Mouse (Mus musculus): ENCODE measurements around the gene Galr3. TPM values are rescaled to one million over a fixed set of nuclear protein-coding genes. Genes with fewer than 3 reads are reported as not detected.

Galr3 gene
- polyA plus RNA-seq, 1 experiment from 2014 or later: 0.14 TPM

- no peak overlapping the region for H3K9ac ChIP-seq (ENCODE audit: low read depth, low read length)
These were observed 18.9 kb upstream of the Galr3 start for GRCm38 (mm10) chr15:79022671-79023230.

GRCm38 (mm10) chr15:79023366-79023765, 18.3 kb upstream of the Galr3 start:
- Histone ChIP-seq H3K9ac (ENCODE audit: low read depth, low read length) (no peak overlapping the region), H3K4me1 (ENCODE audit: control insufficient read depth, insufficient read depth, low read depth, low read length) (peaks cover 18% of the 10 kb centered on the region), H3K27ac (ENCODE audit: low read depth, low read length) (no peak overlapping the region), H3K27me3 (replicated peaks; ENCODE audit: control insufficient read depth, insufficient read depth, low read length) (no peaks in the 10 kb centered on the region; the same call in 1 of the 2 replicates), H3K4me3 (ENCODE audit: low read length) (no peak overlapping the region), H3K36me3 (ENCODE audit: control insufficient read depth, insufficient read depth, low read length) (no peaks in the 10 kb centered on the region), H3K4me2 (ENCODE audit: low read length) (no peak overlapping the region), H3K9me3 (ENCODE audit: control insufficient read depth, low read length) (no peaks in the 10 kb centered on the region)
- ATAC-seq: no peak
- WGBS: 100% methylated on average over 1 of the region's 1 CpGs

More at GRCm38 (mm10) chr15:79022671-79023230, 18.9 kb upstream of the Galr3 start:
- Histone ChIP-seq H3K4me1 (ENCODE audit: control insufficient read depth, insufficient read depth, low read depth, low read length) (peaks cover 16% of the 10 kb centered on the region), H3K27ac (ENCODE audit: low read depth, low read length) (no peak overlapping the region), H3K4me2 (ENCODE audit: low read length) (no peak overlapping the region), H3K27me3 (replicated peaks; ENCODE audit: control insufficient read depth, insufficient read depth, low read length) (no peaks in the 10 kb centered on the region; the same call in 1 of the 2 replicates), H3K9me3 (ENCODE audit: control insufficient read depth, low read length) (no peaks in the 10 kb centered on the region), H3K36me3 (ENCODE audit: control insufficient read depth, insufficient read depth, low read length) (no peaks in the 10 kb centered on the region), H3K4me3 (ENCODE audit: low read length) (no peak overlapping the region)
- no peak for ATAC-seq
- WGBS: 56% methylated on average over 10 of the region's 10 CpGs

GRCm38 (mm10) chr15:79025687-79026308, 15.9 kb upstream of the Galr3 start:
- WGBS: 15% methylated on average over 15 of the region's 18 CpGs
- H3K27ac ChIP-seq (ENCODE audit: low read depth, low read length): no peak overlapping the region
- no peaks in the 10 kb centered on the region for H3K9me3 ChIP-seq (ENCODE audit: control insufficient read depth, low read length)
- no peaks in the 10 kb centered on the region; the same call in 1 of the 2 replicates for H3K27me3 ChIP-seq (replicated peaks; ENCODE audit: control insufficient read depth, insufficient read depth, low read length)
- H3K36me3 ChIP-seq (ENCODE audit: control insufficient read depth, insufficient read depth, low read length): no peaks in the 10 kb centered on the region
- H3K4me1 ChIP-seq (ENCODE audit: control insufficient read depth, insufficient read depth, low read depth, low read length): peaks cover 32% of the 10 kb centered on the region
- peak overlapping the region; percentile 29; the same call in 1 of the 2 replicates for H3K9ac ChIP-seq (ENCODE audit: low read depth, low read length)
- no peak for ATAC-seq
- H3K4me3 ChIP-seq (ENCODE audit: low read length): peak overlapping the region; percentile 20; the same call in 1 of the 2 replicates
- peak overlapping the region; percentile 46 for H3K4me2 ChIP-seq (ENCODE audit: low read length)

- ATAC-seq: no peak
- Histone ChIP-seq H3K4me3 (ENCODE audit: low read length) (no peak overlapping the region), H3K4me2 (ENCODE audit: low read length) (peak overlapping the region; percentile 100), H3K36me3 (ENCODE audit: control insufficient read depth, insufficient read depth, low read length) (no peaks in the 10 kb centered on the region), H3K27ac (ENCODE audit: low read depth, low read length) (no peak overlapping the region), H3K9me3 (ENCODE audit: control insufficient read depth, low read length) (no peaks in the 10 kb centered on the region), H3K27me3 (replicated peaks; ENCODE audit: control insufficient read depth, insufficient read depth, low read length) (no peaks in the 10 kb centered on the region; the same call in 1 of the 2 replicates), H3K9ac (ENCODE audit: low read depth, low read length) (0 out of 2 replicates have a peak overlapping the region, but pooled peaks have one; percentile 3), H3K4me1 (ENCODE audit: control insufficient read depth, insufficient read depth, low read depth, low read length) (peaks cover 38% of the 10 kb centered on the region)
- WGBS: 34% methylated on average over 14 of the region's 14 CpGs
These were observed 15.0 kb upstream of the Galr3 start for GRCm38 (mm10) chr15:79026511-79027290.

DNA sequence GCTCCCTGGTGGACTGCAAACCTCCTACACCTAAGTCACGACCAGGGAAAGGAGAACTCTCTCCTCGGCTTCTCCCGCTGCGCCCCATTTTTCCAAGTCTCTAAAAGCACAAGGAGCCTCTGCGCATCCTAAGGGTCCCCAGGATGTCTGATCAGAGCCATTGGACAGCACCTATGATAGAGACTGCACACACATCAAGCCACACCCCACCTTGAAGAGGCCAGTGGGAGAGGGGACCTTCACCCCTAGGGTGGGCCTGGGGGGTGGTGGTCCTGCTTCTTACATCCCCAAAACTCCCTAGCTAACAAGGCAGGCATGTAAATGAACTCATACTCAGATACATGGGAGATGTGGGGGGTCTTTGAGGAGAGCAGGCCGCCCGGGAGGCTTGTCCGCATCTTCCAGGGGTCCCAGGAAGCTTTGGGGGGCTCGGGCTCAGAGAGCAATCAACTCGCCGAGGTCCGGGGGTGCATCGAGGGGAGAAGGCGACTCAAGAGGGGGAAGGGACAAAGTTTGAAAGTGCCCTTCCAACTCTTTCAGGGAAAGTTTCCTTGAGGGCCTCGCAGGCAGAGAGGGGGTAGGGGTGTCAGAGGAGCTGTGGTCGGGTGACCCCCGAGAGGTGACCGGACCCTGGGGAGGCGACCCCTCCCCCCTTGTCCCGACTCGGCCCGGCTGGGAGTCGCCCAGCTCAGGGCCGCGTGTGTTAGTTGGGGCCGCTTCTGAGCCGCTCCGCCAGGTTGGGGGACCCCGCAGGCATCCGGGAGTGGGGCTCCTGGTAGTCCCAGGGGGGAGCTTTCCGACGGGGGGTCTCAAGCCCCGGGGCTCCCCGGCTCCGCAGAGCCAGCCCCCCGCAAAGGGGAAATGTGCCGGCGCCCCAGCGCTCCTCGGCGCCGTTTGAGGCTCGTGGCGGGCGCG, 14.1 kb upstream of the Galr3 start:
- Histone ChIP-seq H3K9ac (ENCODE audit: low read depth, low read length) (peak overlapping the region; percentile 97), H3K36me3 (ENCODE audit: control insufficient read depth, insufficient read depth, low read length) (no peaks in the 10 kb centered on the region), H3K4me1 (ENCODE audit: control insufficient read depth, insufficient read depth, low read depth, low read length) (peaks cover 38% of the 10 kb centered on the region), H3K9me3 (ENCODE audit: control insufficient read depth, low read length) (no peaks in the 10 kb centered on the region), H3K27me3 (replicated peaks; ENCODE audit: control insufficient read depth, insufficient read depth, low read length) (no peaks in the 10 kb centered on the region; the same call in 1 of the 2 replicates), H3K4me3 (ENCODE audit: low read length) (peak overlapping the region; percentile 75), H3K27ac (ENCODE audit: low read depth, low read length) (peak overlapping the region; percentile 95), H3K4me2 (ENCODE audit: low read length) (peak overlapping the region; percentile 100)
- WGBS: 5% methylated on average over 43 of the region's 46 CpGs
- no peak for ATAC-seq

DNA sequence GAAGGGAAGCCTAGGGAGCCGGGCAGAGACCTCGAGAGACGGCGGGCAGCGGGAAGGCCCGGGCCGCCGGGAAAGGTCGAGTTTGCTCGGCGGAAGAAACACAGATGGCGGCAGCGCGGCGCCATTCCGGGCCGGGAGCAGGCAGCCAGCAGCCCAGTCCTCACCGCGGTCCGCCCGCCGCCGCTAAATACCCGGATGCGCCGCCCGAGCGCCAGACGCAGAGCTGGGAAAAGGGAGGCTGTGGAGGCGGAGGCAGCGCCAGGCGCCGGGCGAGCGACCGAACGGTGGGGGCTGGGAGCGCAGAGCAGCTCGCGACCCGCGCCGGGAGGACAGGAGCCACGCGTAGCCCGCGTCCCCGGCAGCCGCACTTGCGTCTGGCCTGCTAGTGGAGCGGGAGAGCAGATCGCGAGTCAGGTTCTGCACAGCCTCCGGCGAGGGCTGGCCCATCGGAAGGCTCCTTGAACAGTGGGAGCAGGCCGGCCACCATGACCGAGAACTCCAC, 13.4 kb upstream of the Galr3 start, which contains the start of gene H1f0:
TSS of gene H1f0 (plus strand) at position 214 of the 502 bp plus-strand sequence.
- whole genome bisulfite sequencing: 0% methylated on average over 51 of the region's 58 CpGs
- Histone ChIP-seq H3K27me3 (replicated peaks; ENCODE audit: control insufficient read depth, insufficient read depth, low read length) (no peaks in the 10 kb centered on the region), H3K27ac (ENCODE audit: low read depth, low read length) (peak within 1 kb of the TSS; percentile 95), H3K4me2 (ENCODE audit: low read length) (peak within 1 kb of the TSS; percentile 100), H3K4me1 (ENCODE audit: control insufficient read depth, insufficient read depth, low read depth, low read length) (peaks cover 38% of the 10 kb centered on the region), H3K9ac (ENCODE audit: low read depth, low read length) (peak within 1 kb of the TSS; percentile 97), H3K9me3 (ENCODE audit: control insufficient read depth, low read length) (no peaks in the 10 kb centered on the region), H3K36me3 (ENCODE audit: control insufficient read depth, insufficient read depth, low read length) (no peaks in the 10 kb centered on the region), H3K4me3 (ENCODE audit: low read length) (peak within 1 kb of the TSS; percentile 75)
- peak; percentile 81 for ATAC-seq

DNA sequence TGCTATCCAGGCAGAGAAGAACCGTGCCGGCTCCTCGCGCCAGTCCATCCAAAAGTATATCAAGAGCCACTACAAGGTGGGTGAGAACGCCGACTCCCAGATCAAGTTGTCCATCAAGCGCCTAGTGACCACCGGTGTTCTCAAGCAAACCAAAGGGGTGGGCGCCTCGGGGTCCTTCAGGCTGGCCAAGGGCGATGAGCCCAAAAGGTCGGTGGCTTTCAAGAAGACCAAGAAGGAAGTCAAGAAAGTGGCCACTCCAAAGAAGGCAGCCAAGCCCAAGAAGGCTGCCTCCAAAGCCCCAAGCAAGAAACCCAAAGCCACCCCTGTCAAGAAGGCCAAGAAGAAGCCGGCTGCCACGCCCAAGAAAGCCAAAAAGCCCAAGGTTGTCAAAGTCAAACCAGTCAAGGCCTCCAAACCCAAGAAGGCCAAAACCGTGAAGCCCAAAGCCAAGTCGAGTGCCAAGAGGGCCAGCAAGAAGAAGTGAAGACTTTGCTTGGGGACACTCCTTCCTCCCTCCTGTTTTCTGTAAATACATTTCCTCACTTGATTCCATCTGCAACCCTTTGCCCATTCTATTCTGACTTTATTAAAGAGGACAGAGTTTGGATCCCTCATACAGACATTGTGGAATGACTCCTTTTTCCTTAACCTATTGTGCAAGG, 12.7 kb upstream of the Galr3 start:
- Histone ChIP-seq H3K4me3 (ENCODE audit: low read length) (peak overlapping the region; percentile 75), H3K27me3 (replicated peaks; ENCODE audit: control insufficient read depth, insufficient read depth, low read length) (no peaks in the 10 kb centered on the region), H3K4me1 (ENCODE audit: control insufficient read depth, insufficient read depth, low read depth, low read length) (peaks cover 38% of the 10 kb centered on the region), H3K4me2 (ENCODE audit: low read length) (peak overlapping the region; percentile 100), H3K36me3 (ENCODE audit: control insufficient read depth, insufficient read depth, low read length) (no peaks in the 10 kb centered on the region), H3K9me3 (ENCODE audit: control insufficient read depth, low read length) (no peaks in the 10 kb centered on the region), H3K9ac (ENCODE audit: low read depth, low read length) (peak overlapping the region; percentile 97), H3K27ac (ENCODE audit: low read depth, low read length) (peak overlapping the region; percentile 95)
- WGBS: 22% methylated on average over 16 of the region's 16 CpGs
- ATAC-seq: no peak

Measured in hindbrain, embryonic 16.5 days (tissue).